8 mouse cellular contexts compared by ENCODE assay signal in the genomic region with DNA sequence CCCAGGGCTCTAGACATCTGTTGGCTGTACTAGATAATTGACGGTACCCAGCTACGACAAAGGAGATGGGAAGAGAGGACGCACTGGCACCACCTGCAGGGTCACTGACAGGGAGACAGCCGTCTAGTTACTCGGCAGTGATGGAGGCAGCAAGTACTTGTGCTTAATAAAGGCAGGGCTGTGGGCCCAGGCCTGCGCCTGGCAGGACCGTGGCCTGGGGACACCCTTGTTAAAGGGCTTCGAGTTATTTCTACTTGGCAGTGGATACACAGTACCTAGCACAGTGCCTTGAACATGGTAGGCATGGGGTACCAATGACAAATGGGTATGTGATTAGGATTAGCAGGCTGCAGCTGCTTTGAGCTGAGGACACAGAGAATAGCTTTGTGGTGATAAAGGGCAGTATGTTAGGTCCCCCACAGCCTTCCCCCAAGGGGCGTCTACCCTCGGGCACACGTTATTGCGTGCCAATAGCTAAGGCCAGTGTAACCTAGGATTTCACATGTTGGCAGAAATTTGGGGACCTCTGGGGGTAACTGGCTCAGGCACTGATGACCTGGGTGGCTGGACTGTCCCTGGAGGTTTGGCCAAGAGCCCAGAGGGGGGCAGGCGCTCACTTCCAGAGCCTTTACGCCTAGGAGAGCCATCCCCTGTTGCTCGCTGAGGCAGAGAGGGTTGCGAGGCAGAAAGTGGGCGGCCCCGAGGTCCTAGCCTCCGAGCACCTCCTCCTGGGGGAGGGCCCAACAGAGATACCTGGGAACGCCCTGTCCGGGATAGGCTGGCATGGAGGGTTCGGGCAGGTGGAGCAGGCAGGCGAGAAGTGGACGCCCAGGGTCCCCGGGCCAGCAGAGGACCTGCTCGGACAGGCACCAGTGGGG. TPM values are rescaled to one million over a fixed set of nuclear protein-coding genes. Genes with fewer than 3 reads are reported as not detected.
DNase-seq lines count a peak whose midpoint lies in the region; ATAC-seq and TF ChIP-seq lines count a peak whose summit lies in the region.

No protein-coding gene starts in this region.

- H3K4me3 ChIP-seq in kidney, adult 2 months (ENCODE audit: insufficient read depth, low read depth, low read length) = peak overlapping the region; percentile 12; the same call in 1 of the 2 replicates
- peak overlapping the region; percentile 26 for H3K4me3 ChIP-seq in lung, embryonic 14.5 days (ENCODE audit: low read depth, low read length)

- H3K27me3 ChIP-seq in kidney, adult 2 months (replicated peaks; ENCODE audit: control insufficient read depth, insufficient read depth, low read length) = no peaks in the 10 kb centered on the region
- peaks cover 23% of the 10 kb centered on the region for H3K27me3 ChIP-seq in lung, embryonic 14.5 days (ENCODE audit: insufficient read depth, low read length)

- WGBS in kidney, adult 2 months = 24% methylated on average over 26 of the region's 26 CpGs
- WGBS in lung, embryonic 14.5 days = 20% methylated on average over 26 of the region's 26 CpGs

- no peak overlapping the region for H3K27ac ChIP-seq in kidney, adult 2 months (ENCODE audit: insufficient read depth, low read depth, low read length)
- H3K27ac ChIP-seq in lung, embryonic 14.5 days (ENCODE audit: low read depth) = no peak overlapping the region

- H3K9me3 ChIP-seq in lung, embryonic 14.5 days (ENCODE audit: low read depth, low read length) = no peaks in the 10 kb centered on the region

- no peaks in the 10 kb centered on the region for H3K4me1 ChIP-seq in kidney, adult 2 months (ENCODE audit: control insufficient read depth, insufficient read depth, low read length)
- no peaks in the 10 kb centered on the region; the same call in 1 of the 2 replicates for H3K4me1 ChIP-seq in lung, embryonic 14.5 days (ENCODE audit: insufficient read depth)

- H3K4me2 ChIP-seq in lung, embryonic 14.5 days = peak overlapping the region; percentile 59

- peak; percentile 85 for ATAC-seq in lung, embryonic 14.5 days (ENCODE audit: insufficient read depth)

- H3K9ac ChIP-seq in lung, embryonic 14.5 days = no peak overlapping the region

- DNase-seq in adrenal gland, postnatal 36 days = peak; percentile 42 to 48
- DNase-seq in adrenal gland, adult 18-20 months (ENCODE audit: low spot score in 2 of 2) = no peak
- peak; percentile 23 for DNase-seq in embryo, embryonic 10.5 days (ENCODE audit: low spot score)
- peak; percentile 77 for DNase-seq in kidney, adult 2 months
- peak; percentile 34 for DNase-seq in lung, embryonic 14.5 days
- DNase-seq in gastrocnemius, postnatal 4 days (ENCODE audit: low spot score in 2 of 2) = no peak
- no peak for DNase-seq in frontal cortex, postnatal 10 days (ENCODE audit: low spot score in 2 of 2)
- no peak for DNase-seq in cerebellum, adult 9-11 months

- no peak for TF ChIP-seq POLR2A in kidney, adult 2 months (IDR thresholded peaks at IDR 0.05; ENCODE audit: low read depth, low read length)

- TF ChIP-seq CTCF in kidney, adult 2 months (conservative IDR thresholded peaks at IDR 0.05; ENCODE audit: insufficient read depth, insufficient read length, low read depth, low read length) = no peak; the same call in 1 of the 2 replicates
- no peak for TF ChIP-seq CTCF in lung, embryonic 14.5 days (IDR thresholded peaks at IDR 0.05; ENCODE audit: low read depth)

- H3K36me3 ChIP-seq in kidney, adult 2 months (ENCODE audit: control insufficient read depth, insufficient read depth, low read length) = no peaks in the 10 kb centered on the region
- no peaks in the 10 kb centered on the region for H3K36me3 ChIP-seq in lung, embryonic 14.5 days (ENCODE audit: insufficient read depth)

RNA-seq across cellular contexts. Expression of a gene that starts 11.4 kb away (rescaled TPM):
- total RNA-seq in adrenal gland, postnatal 36 days (2021) = not detected
- not detected for total RNA-seq in adrenal gland, adult 18-20 months (2021)
- 79.3 and 96.0 TPM in 2 replicates for polyA plus RNA-seq in kidney, adult 2 months (2012; rRNA removed)
- 0.08 TPM in 1 of 2 replicates, not detected in the other for polyA plus RNA-seq in lung, embryonic 14.5 days (2014; fragmentation: Nextera tagmentation; extraction: Ambion mirVana)
- 1 to 10 TPM in 1 of 2 experiments, not detected in 1; 1.1 TPM for total RNA-seq in gastrocnemius, postnatal 4 days (2021)

RNA-seq across cellular contexts. Expression of a gene that starts 12.7 kb away (rescaled TPM):
- 1 to 10 TPM; 1.9 to 9.7 TPM for total RNA-seq in adrenal gland, postnatal 36 days (2021)
- total RNA-seq in adrenal gland, adult 18-20 months (2021) = 1 to 10 TPM; 2.6 to 7.7 TPM
- 1.1 and 1.4 TPM in 2 replicates for polyA plus RNA-seq in kidney, adult 2 months (2012; rRNA removed)
- 0.47 and 0.61 TPM in 2 replicates for polyA plus RNA-seq in lung, embryonic 14.5 days (2014; fragmentation: Nextera tagmentation; extraction: Ambion mirVana)
- total RNA-seq in gastrocnemius, postnatal 4 days (2021) = under 1 TPM; 0.39 to 0.91 TPM

RNA-seq across cellular contexts. Expression of a gene that starts 17.3 kb away (rescaled TPM):
- total RNA-seq in adrenal gland, postnatal 36 days (2021) = 10 to 100 TPM; 55.2 to 55.7 TPM
- total RNA-seq in adrenal gland, adult 18-20 months (2021) = 10 to 100 TPM; 45.3 to 64.8 TPM
- polyA plus RNA-seq in kidney, adult 2 months (2012; rRNA removed) = 37.8 and 40.2 TPM in 2 replicates
- polyA plus RNA-seq in lung, embryonic 14.5 days (2014; fragmentation: Nextera tagmentation; extraction: Ambion mirVana) = 26.1 and 26.4 TPM in 2 replicates
- total RNA-seq in gastrocnemius, postnatal 4 days (2021) = 10 to 100 TPM; 31.1 to 39.0 TPM

RNA-seq across cellular contexts. Expression of a gene that starts 29.9 kb away (rescaled TPM):
- total RNA-seq in adrenal gland, postnatal 36 days (2021) = 10 to 100 TPM; 77.5 to 96.1 TPM
- 10 to 100 TPM; 72.1 to 87.0 TPM for total RNA-seq in adrenal gland, adult 18-20 months (2021)
- 138 and 141 TPM in 2 replicates for polyA plus RNA-seq in kidney, adult 2 months (2012; rRNA removed)
- 90.2 and 98.9 TPM in 2 replicates for polyA plus RNA-seq in lung, embryonic 14.5 days (2014; fragmentation: Nextera tagmentation; extraction: Ambion mirVana)
- total RNA-seq in gastrocnemius, postnatal 4 days (2021) = 10 to 100 TPM; 41.8 to 43.1 TPM

RNA-seq across cellular contexts. Expression of a gene that starts 35.6 kb away (rescaled TPM):
- total RNA-seq in adrenal gland, postnatal 36 days (2021) = 10 to 100 TPM; 13.5 to 17.1 TPM
- 10 to 100 TPM; 15.4 to 16.2 TPM for total RNA-seq in adrenal gland, adult 18-20 months (2021)
- polyA plus RNA-seq in kidney, adult 2 months (2012; rRNA removed) = 18.3 and 18.4 TPM in 2 replicates
- polyA plus RNA-seq in lung, embryonic 14.5 days (2014; fragmentation: Nextera tagmentation; extraction: Ambion mirVana) = 18.2 and 19.4 TPM in 2 replicates
- total RNA-seq in gastrocnemius, postnatal 4 days (2021) = 10 to 100 TPM; 19.2 to 22.1 TPM

Comparison
In these comparisons a context has a peak if more than half of its experiments do, and no peak if none do; other contexts are left out.
1. DNase-seq: peak in adrenal gland, postnatal 36 days (2 of 2), embryo, embryonic 10.5 days (single experiment), kidney, adult 2 months (single experiment) and lung, embryonic 14.5 days (single experiment); none in adrenal gland, adult 18-20 months (0 of 2), gastrocnemius, postnatal 4 days (0 of 2), frontal cortex, postnatal 10 days (0 of 2) and cerebellum, adult 9-11 months (single experiment).